Mouse (Mus musculus) G1E (cell line): ENCODE data around the gene Otop2. TPM values are rescaled to one million over a fixed set of nuclear protein-coding genes. Genes with fewer than 3 reads are reported as not detected.

ENCODE experiments used
- ATAC-seq: 2 replicates; pipeline ENCODE4 v1.8.0; 2016; ENCODE audit warnings: mild to moderate bottlenecking; ENCODE audit not compliant: insufficient number of reproducible peaks, poor library complexity, low FRiP score, severe bottlenecking; ENCODE audit errors: extremely low read depth
- DNase-seq: peaks from one replicate; pipeline ENCODE4 v3.0.0; 2012; ENCODE audit warnings: low spot score
- H3K27me3 ChIP-seq: 2 replicates; pipeline ENCODE4 v1.6.1; 2012; ENCODE audit warnings: mild to moderate bottlenecking, low read length, inconsistent platforms; ENCODE audit not compliant: insufficient read depth
- H3K36me3 ChIP-seq: replicated peaks from 2 replicates; pipeline ENCODE3; 2012; ENCODE audit warnings: mild to moderate bottlenecking, inconsistent platforms
- H3K4me1 ChIP-seq: 2 replicates; pipeline ENCODE4 v1.6.1; 2012; ENCODE audit warnings: low read depth, low read length, inconsistent platforms, mixed read lengths; ENCODE audit not compliant: insufficient read depth
- H3K4me3 ChIP-seq: 2 replicates; pipeline ENCODE4 v1.5.1; 2012; ENCODE audit warnings: low read depth, mild to moderate bottlenecking, inconsistent platforms, low read length, moderate library complexity, mixed read lengths
- H3K9me3 ChIP-seq: replicated peaks from 2 replicates; pipeline ENCODE4 v1.6.1; 2012; ENCODE audit warnings: inconsistent platforms
- CTCF ChIP-seq: IDR thresholded peaks from 2 replicates; pipeline ENCODE4 v1.5.1; 2012; ENCODE audit warnings: low read depth, low read length, inconsistent platforms, mixed read lengths
- GATA1 ChIP-seq: IDR thresholded peaks from 2 replicates; pipeline ENCODE4 v1.6.1; 2012; ENCODE audit warnings: borderline replicate concordance, low read length, inconsistent platforms, mixed read lengths
- GATA2 ChIP-seq: IDR thresholded peaks from 2 replicates; pipeline ENCODE4 v1.6.1; 2012; ENCODE audit warnings: low read depth, low read length, inconsistent platforms, borderline replicate concordance
- POLR2AphosphoS5 ChIP-seq: IDR thresholded peaks from 2 replicates; pipeline ENCODE4 v1.6.1; 2012; ENCODE audit warnings: low read depth, low read length, inconsistent platforms; ENCODE audit not compliant: insufficient replicate concordance
- TAL1 ChIP-seq: conservative IDR thresholded peaks from 2 replicates; pipeline ENCODE4 v1.6.1; 2012; ENCODE audit warnings: low read depth, low read length, inconsistent platforms, mixed read lengths
- polyA plus RNA-seq: library from polyadenylated mRNA; stranded (reverse); fragments of >175 nt; gene quantifications from 2 replicates; pipeline ENCODE4 v1.2.3, GENCODE M21; 2012
- total RNA-seq, 2 experiments: library from RNA; stranded (forward) in 1 of 2; stranded (reverse) in 1 of 2; fragments of 200-1000 nt in 1 of 2; fragments of >200 nt in 1 of 2; fragmentation: Nextera tagmentation in 1 of 2; gene quantifications; 2 replicates each; pipeline ENCODE4 v1.2.3; 2014 to 2017

Otop2 gene
- total and polyA plus RNA-seq, 3 experiments: not detected

DNA sequence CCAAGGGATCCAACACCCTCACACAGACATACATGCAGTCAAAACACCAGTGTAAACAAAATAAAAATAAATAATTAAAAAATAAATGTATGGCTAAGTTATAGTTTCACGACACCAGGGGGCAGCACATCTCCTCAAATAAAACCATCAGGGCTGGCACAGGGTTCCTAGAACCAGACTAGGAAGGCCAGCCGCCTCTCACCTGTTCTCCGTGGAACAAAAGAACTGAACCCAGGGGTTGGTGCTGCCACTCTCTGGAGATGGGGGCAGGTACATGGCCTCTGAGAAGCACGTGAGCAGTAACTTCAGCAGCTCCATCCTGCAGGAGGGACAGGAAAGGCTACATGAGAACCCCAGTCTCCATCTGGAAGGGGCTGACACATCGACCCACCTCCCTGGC is 51.5 kb downstream of the Otop2 start:
- H3K36me3 ChIP-seq: no peaks in the 10 kb centered on the region
- peaks cover 17% of the 10 kb centered on the region for H3K4me1 ChIP-seq
- ATAC-seq (no peak), DNase-seq (peak; percentile 54)
- no peaks in the 10 kb centered on the region for H3K9me3 ChIP-seq
- no peak overlapping the region for H3K4me3 ChIP-seq
- TF ChIP-seq CTCF (no peak), GATA2 (no peak), GATA1 (no peak), TAL1 (no peak), POLR2AphosphoS5 (no peak)
- peaks cover 46% of the 10 kb centered on the region for H3K27me3 ChIP-seq

DNA sequence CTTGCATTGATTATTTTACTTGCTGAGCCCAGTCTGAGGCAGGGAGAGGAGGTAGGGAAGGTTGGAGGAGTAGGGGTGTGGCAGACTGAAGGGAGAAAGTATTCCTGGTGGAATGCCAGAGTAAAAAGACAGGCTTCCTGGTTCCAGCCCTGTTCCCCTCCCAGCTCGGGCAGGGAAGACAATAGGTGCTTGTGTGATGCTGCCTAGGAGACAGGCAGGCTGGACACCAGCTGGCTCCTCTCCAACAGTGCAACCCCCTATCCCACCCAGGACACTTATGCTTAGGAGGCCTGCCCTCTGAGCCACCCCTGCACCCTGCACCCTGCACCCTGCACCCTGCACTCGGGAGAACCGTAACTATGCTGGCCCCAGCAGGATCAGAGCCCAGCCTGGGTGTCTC is 52.3 kb downstream of the Otop2 start:
- H3K27me3 ChIP-seq: peaks cover 52% of the 10 kb centered on the region

DNA sequence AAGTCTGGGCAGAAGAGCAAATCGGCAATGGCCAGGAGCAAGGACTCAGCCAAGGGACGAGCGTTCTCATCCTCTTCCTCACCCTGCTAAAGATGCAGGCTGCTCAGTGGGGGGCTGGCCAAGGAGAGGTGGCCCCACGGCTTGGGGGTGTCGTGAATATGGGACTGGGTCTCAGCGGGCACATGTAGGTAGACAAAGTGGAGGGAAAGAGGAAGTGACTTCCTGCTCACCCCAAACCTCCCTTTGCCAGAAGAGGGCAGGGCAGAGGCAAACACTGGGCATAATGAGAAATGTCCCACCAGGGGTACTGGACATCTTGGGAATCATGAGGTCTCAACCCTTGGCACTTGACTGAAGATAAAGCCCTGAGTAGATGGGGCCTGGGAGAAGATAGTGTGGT is 52.8 kb downstream of the Otop2 start:
- TF ChIP-seq POLR2AphosphoS5 (no peak), GATA2 (no peak), GATA1 (no peak), CTCF (no peak), TAL1 (no peak)
- H3K4me1 ChIP-seq: peaks cover 11% of the 10 kb centered on the region; the same call in 1 of the 2 replicates
- no peak for ATAC-seq
- no peaks in the 10 kb centered on the region for H3K36me3 ChIP-seq
- no peaks in the 10 kb centered on the region for H3K9me3 ChIP-seq
- no peak overlapping the region for H3K4me3 ChIP-seq
- peak; percentile 41 for DNase-seq
- H3K27me3 ChIP-seq: peaks cover 54% of the 10 kb centered on the region

More for the DNA sequence above, 52.3 kb downstream of the Otop2 start:
- Histone ChIP-seq H3K4me1 (peaks cover 14% of the 10 kb centered on the region), H3K4me3 (no peak overlapping the region), H3K9me3 (no peaks in the 10 kb centered on the region), H3K36me3 (no peaks in the 10 kb centered on the region)
- DNase-seq (no peak), ATAC-seq (no peak)
- TF ChIP-seq CTCF (no peak), GATA1 (no peak), GATA2 (no peak), POLR2AphosphoS5 (no peak), TAL1 (no peak)

DNA sequence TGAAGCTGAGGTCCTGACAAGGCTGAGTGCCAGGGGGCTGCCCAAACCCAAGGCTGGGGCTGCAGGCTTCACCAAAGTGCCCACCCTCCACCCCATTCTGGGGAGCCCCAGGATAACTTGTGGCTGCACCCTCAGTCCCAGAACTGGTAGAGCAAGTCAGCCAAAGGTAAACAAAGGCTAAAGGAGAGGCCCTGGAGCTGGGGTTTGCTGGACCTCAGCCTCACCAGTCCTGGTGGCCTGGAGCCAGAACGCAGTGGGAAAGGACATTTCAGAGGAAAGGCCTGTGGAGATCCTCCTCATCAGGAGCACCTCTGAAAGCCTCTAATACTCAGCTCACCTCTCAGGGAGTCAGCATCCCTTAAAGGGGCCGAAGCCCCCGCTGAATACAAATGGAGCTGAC is 57.2 kb downstream of the Otop2 start:
- H3K27me3 ChIP-seq: peaks cover 63% of the 10 kb centered on the region
- DNase-seq (no peak), ATAC-seq (no peak)
- no peak for TF ChIP-seq POLR2AphosphoS5
- no peak for TF ChIP-seq GATA2
- no peak for TF ChIP-seq GATA1
- no peaks in the 10 kb centered on the region for H3K36me3 ChIP-seq
- no peaks in the 10 kb centered on the region for H3K9me3 ChIP-seq
- H3K4me1 ChIP-seq: peaks cover 18% of the 10 kb centered on the region
- H3K4me3 ChIP-seq: no peak overlapping the region

DNA sequence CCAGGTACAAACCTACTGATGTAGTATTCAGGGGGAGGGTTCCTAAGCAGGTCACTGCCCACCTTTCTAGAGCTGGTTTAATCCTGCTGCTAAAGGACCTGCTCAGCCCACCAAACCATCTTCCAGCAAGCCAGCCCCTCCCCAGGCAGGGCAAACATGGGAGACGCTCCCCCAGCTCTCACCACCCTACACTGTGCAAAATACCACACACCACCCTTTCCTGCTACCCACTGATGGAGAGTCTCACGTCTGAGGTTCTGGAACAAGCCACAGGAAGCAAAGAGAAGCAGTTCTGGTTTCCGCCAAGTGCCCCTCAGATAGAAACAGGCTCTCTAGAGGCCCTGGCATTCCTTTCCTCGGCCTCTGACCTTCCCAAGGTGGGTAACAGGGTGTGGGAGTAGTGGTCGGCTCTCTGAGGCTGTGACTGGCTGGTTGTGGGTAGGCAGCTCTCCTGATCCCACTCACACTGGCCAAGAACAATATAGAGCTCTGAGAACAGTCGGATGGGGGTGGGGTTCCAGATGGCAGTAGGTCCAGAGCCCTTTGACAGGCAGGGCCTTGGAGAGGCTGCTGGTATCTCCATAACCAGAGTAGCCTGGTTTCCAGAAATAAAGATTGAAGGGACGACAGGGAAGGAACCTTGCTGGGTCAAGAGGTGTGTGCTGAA is 59.2 kb downstream of the Otop2 start:
- DNase-seq: no peak
- Histone ChIP-seq H3K27me3 (peaks cover 59% of the 10 kb centered on the region), H3K9me3 (no peaks in the 10 kb centered on the region), H3K4me3 (no peak overlapping the region), H3K4me1 (peaks cover 14% of the 10 kb centered on the region), H3K36me3 (no peaks in the 10 kb centered on the region)
- no peak for TF ChIP-seq GATA2
- ATAC-seq: no peak

DNA sequence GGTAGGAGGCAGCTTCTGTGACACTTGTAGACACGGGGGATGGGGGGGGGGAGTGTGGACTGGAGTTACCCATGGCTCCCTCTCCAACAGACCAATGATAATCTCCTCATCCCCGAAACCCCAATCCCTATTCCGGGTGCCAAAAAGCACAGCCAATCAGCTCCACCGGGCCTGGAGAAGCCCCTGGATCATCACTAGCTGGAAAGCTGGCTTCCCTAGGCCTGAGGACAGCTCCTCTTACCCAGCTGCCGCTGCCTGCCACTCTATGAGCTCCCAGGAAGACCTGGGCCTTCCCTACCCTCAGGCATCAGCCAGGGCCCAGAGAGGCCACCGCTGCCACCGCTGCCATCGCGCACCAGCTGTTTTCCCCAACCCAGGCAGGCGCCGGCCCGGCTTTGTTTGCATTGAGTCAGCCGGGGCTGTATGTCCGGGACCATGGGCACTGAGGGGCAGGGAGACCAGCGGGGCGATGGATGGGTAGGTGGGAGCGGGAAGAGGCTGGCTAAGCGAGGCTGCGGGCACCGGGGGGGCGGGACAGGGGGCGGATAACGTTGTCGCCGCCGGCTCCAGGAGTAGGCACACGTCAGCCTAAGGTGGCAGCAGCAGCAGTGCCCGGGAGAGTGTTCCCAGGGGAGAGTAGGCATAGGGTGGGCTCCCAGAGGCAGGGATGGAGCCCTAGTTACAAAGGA is 59.9 kb downstream of the Otop2 start:
- Histone ChIP-seq H3K4me1 (peaks cover 14% of the 10 kb centered on the region), H3K27me3 (peaks cover 61% of the 10 kb centered on the region), H3K4me3 (peak overlapping the region; percentile 68; the same call in 1 of the 2 replicates), H3K9me3 (no peaks in the 10 kb centered on the region), H3K36me3 (no peaks in the 10 kb centered on the region)
- TF ChIP-seq CTCF (no peak), GATA1 (no peak), GATA2 (no peak), POLR2AphosphoS5 (no peak), TAL1 (no peak)
- DNase-seq (no peak), ATAC-seq (no peak)

DNA sequence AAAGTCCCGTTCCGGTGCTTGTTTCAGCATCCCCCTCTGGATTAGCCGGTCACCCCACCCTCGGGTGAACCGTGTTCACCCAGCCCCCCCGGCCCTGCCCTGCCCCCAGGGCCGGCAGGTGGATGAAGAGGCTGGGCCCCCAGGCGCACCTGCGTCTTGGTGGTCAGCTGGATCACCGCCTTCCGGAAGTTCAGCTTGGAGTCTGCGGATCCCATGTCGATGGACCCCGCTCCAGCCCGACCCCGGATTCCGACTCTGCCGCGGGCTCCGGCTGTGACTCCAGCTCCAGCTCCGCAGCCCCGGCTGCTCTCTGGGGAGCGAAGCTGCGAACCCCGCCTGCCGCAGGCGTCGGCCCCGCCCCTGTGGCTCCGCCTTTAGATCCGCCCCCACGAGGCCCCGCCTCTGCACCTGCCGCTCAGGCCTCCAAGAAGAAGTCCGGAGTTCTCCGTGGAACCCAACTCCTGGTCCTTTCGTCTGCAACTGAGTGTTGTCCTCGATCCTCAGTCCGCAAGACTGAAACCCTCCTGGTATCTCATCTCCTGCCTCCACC is 60.5 kb downstream of the Otop2 start, which contains the start of gene Hid1:
Gene Hid1, minus strand, starts transcription at position 362 of the 550 bp plus-strand sequence.
- H3K9me3 ChIP-seq: no peaks in the 10 kb centered on the region
- TF ChIP-seq GATA2: no peak
- TF ChIP-seq CTCF: no peak
- TF ChIP-seq GATA1: no peak
- TF ChIP-seq TAL1: no peak
- H3K27me3 ChIP-seq: peaks cover 61% of the 10 kb centered on the region
- peak; percentile 56 for DNase-seq
- no peaks in the 10 kb centered on the region for H3K36me3 ChIP-seq
- peaks cover 14% of the 10 kb centered on the region for H3K4me1 ChIP-seq
- H3K4me3 ChIP-seq: peak within 1 kb of the TSS; percentile 68; the same call in 1 of the 2 replicates
- ATAC-seq: peak; percentile 63; the same call in 1 of the 2 replicates
